Mouse (Mus musculus) ES-E14 (cell line): Measurements from ENCODE around the gene Bax. TPM values are rescaled to one million over a fixed set of nuclear protein-coding genes. Genes with fewer than 3 reads are reported as not detected.

Experiments used
- DNase-seq: peaks from one replicate; pipeline ENCODE4 v3.0.0-alpha.2; 2013; ENCODE audit warnings: low read depth, low spot score
- H3K27ac ChIP-seq: 2 replicates; pipeline ENCODE4 v1.5.1; 2012; ENCODE audit warnings: low read depth, mild to moderate bottlenecking, low read length, moderate library complexity, mixed read lengths; ENCODE audit not compliant: poor library complexity, insufficient read depth, severe bottlenecking
- H3K36me3 ChIP-seq: 2 replicates; pipeline ENCODE4 v1.6.1; 2012; ENCODE audit warnings: mild to moderate bottlenecking, low read length, moderate library complexity, mixed read lengths; ENCODE audit not compliant: control insufficient read depth, poor library complexity, insufficient read depth, severe bottlenecking
- H3K4me1 ChIP-seq, 2 experiments: fragments of 150-350 bp in 1 of 2; sonication (generic) in 1 of 2; 2 replicates each; pipeline ENCODE4 v1.6.1; 2012; ENCODE audit warnings: low read length in 2 of 2, mild to moderate bottlenecking in 1 of 2, mixed read lengths in 1 of 2; ENCODE audit not compliant: control insufficient read depth in 2 of 2, insufficient read depth in 2 of 2, poor library complexity in 1 of 2
- H3K4me3 ChIP-seq, 2 experiments: fragments of 150-350 bp in 1 of 2; sonication (generic) in 1 of 2; 2 replicates each; pipeline ENCODE4 v1.5.1; 2012; ENCODE audit warnings: low read length in 2 of 2, low read depth in 1 of 2, mild to moderate bottlenecking in 1 of 2, mixed read lengths in 1 of 2; ENCODE audit not compliant: insufficient read depth in 1 of 2, poor library complexity in 1 of 2, severe bottlenecking in 1 of 2
- H3K9ac ChIP-seq: 2 replicates; pipeline ENCODE4 v1.6.1; 2012; ENCODE audit warnings: low read depth, mild to moderate bottlenecking, low read length, mixed read lengths; ENCODE audit not compliant: poor library complexity, insufficient read depth, severe bottlenecking
- H3K9me3 ChIP-seq: fragments of 150-350 bp; sonication (generic); 2 replicates; pipeline ENCODE4 v1.6.1; 2012; ENCODE audit warnings: low read depth, mild to moderate bottlenecking, low read length; ENCODE audit not compliant: control insufficient read depth, insufficient read depth
- CHD2 ChIP-seq: IDR thresholded peaks from 2 replicates; pipeline ENCODE4 v1.6.1; 2014; ENCODE audit warnings: mild to moderate bottlenecking, low read depth, low read length, inconsistent platforms
- HCFC1 ChIP-seq: IDR thresholded peaks from 2 replicates; pipeline ENCODE4 v1.6.1; 2012; ENCODE audit warnings: low read length, inconsistent platforms, borderline replicate concordance; ENCODE audit not compliant: insufficient read depth
- MAFK ChIP-seq: IDR thresholded peaks from 2 replicates; pipeline ENCODE4 v1.6.1; 2014; ENCODE audit warnings: mild to moderate bottlenecking, low read depth, low read length, inconsistent platforms; ENCODE audit not compliant: insufficient read depth
- ZC3H11A ChIP-seq: IDR thresholded peaks from 2 replicates; pipeline ENCODE4 v1.6.1; 2012; ENCODE audit warnings: low read depth, mild to moderate bottlenecking, inconsistent platforms, low read length, borderline replicate concordance
- ZNF384 ChIP-seq: IDR thresholded peaks from 2 replicates; pipeline ENCODE4 v1.6.1; 2012; ENCODE audit warnings: low read depth, low read length, inconsistent platforms
- in situ Hi-C, 2 experiments: fragments of 600-800 bp; cut with MboI; formaldehyde crosslinking; loops; one replicate each; pipeline ENCODE4 v1.15.1; 2025; ENCODE audit warnings: low sequenced_read_pairs in 2 of 2, inconsistent platforms in 1 of 2; ENCODE audit not compliant: unreplicated experiment in 2 of 2
- total RNA-seq: library from RNA; depleted of rRNA; stranded (reverse); fragments of 300-350 nt; gene quantifications from 2 replicates; pipeline ENCODE4 v1.2.3, GENCODE M21; 2012

Gene Bax
- total RNA-seq, 1 experiment: 388 TPM

DNA sequence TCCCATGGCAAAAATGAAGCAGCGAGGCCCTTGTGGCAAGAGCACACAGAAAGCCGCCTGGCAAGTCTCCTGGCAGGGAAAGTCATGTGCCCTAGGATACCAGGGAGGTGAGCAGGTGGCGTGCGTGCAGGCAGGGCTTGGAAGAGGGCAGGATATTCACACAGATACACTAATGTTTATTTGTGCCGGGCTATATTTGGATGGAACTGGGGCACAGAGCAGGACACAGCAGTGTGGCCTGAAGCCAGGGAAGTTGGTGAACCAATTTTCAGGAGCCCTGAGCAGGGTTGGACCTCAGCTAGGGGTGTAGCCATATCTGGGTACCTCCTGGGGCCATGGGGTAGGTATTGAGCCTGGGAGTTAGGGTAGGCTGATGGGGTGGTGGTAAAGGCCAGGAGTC, 26.3 kb upstream of the Bax start:
- DNase-seq: no peak
- H3K36me3 ChIP-seq: peaks cover 15% of the 10 kb centered on the region
- H3K27ac ChIP-seq: no peak overlapping the region
- peaks cover 6 to 16% of the 10 kb centered on the region in 2 experiments; a peak in 3 of 4 replicates for H3K4me1 ChIP-seq
- H3K9ac ChIP-seq: no peak overlapping the region
- in situ Hi-C loops: no loop called here
- TF ChIP-seq ZNF384 (no peak), CHD2 (no peak), MAFK (no peak), HCFC1 (no peak), ZC3H11A (no peak)
- H3K4me3 ChIP-seq: no peak overlapping the region
- H3K9me3 ChIP-seq: no peaks in the 10 kb centered on the region

GRCm38 (mm10) chr7:45492225-45492844, 25.6 kb upstream of the Bax start:
- Histone ChIP-seq H3K4me1 (peaks cover 6 to 16% of the 10 kb centered on the region in 2 experiments; a peak in 3 of 4 replicates), H3K36me3 (peaks cover 11% of the 10 kb centered on the region; the same call in 1 of the 2 replicates), H3K9ac (no peak overlapping the region), H3K4me3 (no peak overlapping the region), H3K27ac (no peak overlapping the region), H3K9me3 (no peaks in the 10 kb centered on the region)
- TF ChIP-seq MAFK (no peak), ZNF384 (no peak), HCFC1 (no peak), ZC3H11A (no peak), CHD2 (no peak)
- no peak for DNase-seq
- in situ Hi-C loops: no loop called here

- Histone ChIP-seq H3K9ac (no peak overlapping the region; the same call in 1 of the 2 replicates), H3K4me3 (no peak overlapping the region), H3K36me3 (peaks cover 11% of the 10 kb centered on the region; the same call in 1 of the 2 replicates), H3K27ac (no peak overlapping the region), H3K9me3 (no peaks in the 10 kb centered on the region), H3K4me1 (peaks cover 6 to 18% of the 10 kb centered on the region in 2 experiments; a peak in 3 of 4 replicates)
- no peak for DNase-seq
- in situ Hi-C loops: no loop called here
- TF ChIP-seq CHD2: no peak
- TF ChIP-seq MAFK: no peak
- no peak for TF ChIP-seq HCFC1
- TF ChIP-seq ZNF384: no peak
- TF ChIP-seq ZC3H11A: no peak
These were observed 24.6 kb upstream of the Bax start for GRCm38 (mm10) chr7:45491264-45491663.

- H3K36me3 ChIP-seq: peaks cover 10% of the 10 kb centered on the region; the same call in 1 of the 2 replicates
- H3K27ac ChIP-seq: no peak overlapping the region
- H3K4me3 ChIP-seq: no peak overlapping the region
- TF ChIP-seq MAFK (no peak), CHD2 (no peak), ZNF384 (no peak), HCFC1 (no peak), ZC3H11A (no peak)
- DNase-seq: no peak
- in situ Hi-C loops: no loop called here
- H3K9ac ChIP-seq: no peak overlapping the region; the same call in 1 of the 2 replicates
- H3K9me3 ChIP-seq: no peaks in the 10 kb centered on the region
- H3K4me1 ChIP-seq: peaks cover 6 to 19% of the 10 kb centered on the region in 2 experiments; a peak in 3 of 4 replicates
These were observed 24.1 kb upstream of the Bax start for GRCm38 (mm10) chr7:45490822-45491221.
